In the genomic region with DNA sequence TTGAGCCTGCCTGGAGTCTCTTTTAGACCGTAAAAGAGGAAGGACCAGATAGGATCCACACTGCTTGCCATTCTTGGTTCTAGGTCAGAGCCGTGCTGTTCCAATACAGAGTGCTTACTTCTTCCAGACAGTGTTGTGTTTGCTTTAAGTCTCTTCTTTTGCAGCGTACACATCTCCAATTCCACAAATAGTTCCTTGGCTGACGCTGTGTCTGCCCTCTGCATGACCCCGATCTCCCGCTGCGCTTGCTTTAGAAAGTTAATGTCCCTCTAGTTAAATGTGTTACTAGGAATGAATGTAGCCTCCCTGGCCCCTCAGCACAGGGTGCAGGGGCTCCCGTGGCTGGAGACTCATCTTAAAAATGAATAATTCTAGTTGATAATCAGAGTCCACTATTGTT, we compare ENCODE assay signal across 9 mouse cellular contexts.
DNase-seq lines count a peak whose midpoint lies in the region; ATAC-seq lines count a peak whose summit lies in the region.
"Had no signal": no experiment of that assay in that cellular context is flagged by ENCODE, and none has a peak within 500 bp of the region (broad histone marks: within the 10 kb centered on the region; RNA-seq: fewer than 3 reads in every experiment).

No protein-coding gene starts in this region.

- no peaks in the 10 kb centered on the region for H3K36me3 ChIP-seq in heart, embryonic 12.5 days
- no peaks in the 10 kb centered on the region for H3K36me3 ChIP-seq in intestine, embryonic 16.5 days (ENCODE audit: control insufficient read depth, insufficient read depth, low read length)

- no peak overlapping the region for H3K9ac ChIP-seq in heart, embryonic 12.5 days
- H3K9ac ChIP-seq in intestine, embryonic 16.5 days (ENCODE audit: low read depth, low read length) = no peak overlapping the region

- DNase-seq in heart, postnatal 25 days (ENCODE audit: low spot score) = no peak
- DNase-seq in embryo, embryonic 11.5 days (ENCODE audit: low read depth, low spot score) = peak; percentile 46
- DNase-seq in mesoderm, embryonic 11.5 days (ENCODE audit: low read depth, low spot score) = peak; percentile 83
- DNase-seq in thymus, adult 18-20 months = no peak
- DNase-seq in frontal cortex, postnatal 36 days (ENCODE audit: low spot score in 2 of 2) = no peak
- DNase-seq in right cerebral cortex, postnatal 10 days (ENCODE audit: low spot score in 2 of 2) = no peak

- H3K27me3 ChIP-seq in heart, embryonic 12.5 days (replicated peaks) = no peaks in the 10 kb centered on the region
- H3K27me3 ChIP-seq in intestine, embryonic 16.5 days (replicated peaks; ENCODE audit: control insufficient read depth, insufficient read depth, low read length) = no peaks in the 10 kb centered on the region

- H3K4me3 ChIP-seq in heart, embryonic 12.5 days = no peak overlapping the region
- no peak overlapping the region for H3K4me3 ChIP-seq in intestine, embryonic 16.5 days (ENCODE audit: low read length)
- H3K4me3 ChIP-seq: heart, adult 2 months had no signal

- WGBS in heart, embryonic 12.5 days = 13% methylated on average over 8 of the region's 8 CpGs
- 9% methylated on average over 8 of the region's 8 CpGs for WGBS in intestine, embryonic 16.5 days

- no peaks in the 10 kb centered on the region for H3K9me3 ChIP-seq in heart, embryonic 12.5 days (replicated peaks)
- no peaks in the 10 kb centered on the region for H3K9me3 ChIP-seq in intestine, embryonic 16.5 days (ENCODE audit: control insufficient read depth, low read length)

- intact Hi-C loops in heart, postnatal 25 days (cut with DNase I) = no loop called here

- H3K27ac ChIP-seq in heart, embryonic 12.5 days (ENCODE audit: poor library complexity, severe bottlenecking) = peak overlapping the region; percentile 51; the same call in 1 of the 2 replicates
- H3K27ac ChIP-seq in intestine, embryonic 16.5 days (ENCODE audit: low read length) = peak overlapping the region; percentile 38; the same call in 1 of the 2 replicates
- H3K27ac ChIP-seq: heart, adult 2 months had no signal

- H3K4me1 ChIP-seq in heart, embryonic 12.5 days (replicated peaks) = peaks cover 16% of the 10 kb centered on the region
- peaks cover 3% of the 10 kb centered on the region; the same call in 1 of the 2 replicates for H3K4me1 ChIP-seq in intestine, embryonic 16.5 days (ENCODE audit: control insufficient read depth, insufficient read depth, low read length)

- peak; percentile 63; the same call in 1 of the 2 replicates for ATAC-seq in heart, embryonic 12.5 days (ENCODE audit: insufficient number of reproducible peaks, low FRiP score)
- ATAC-seq in intestine, embryonic 16.5 days = peak; percentile 84

- peak overlapping the region; percentile 40 for H3K4me2 ChIP-seq in heart, embryonic 12.5 days
- no peak overlapping the region for H3K4me2 ChIP-seq in intestine, embryonic 16.5 days (ENCODE audit: low read depth, low read length)

Comparison
In these comparisons a context has a peak if more than half of its experiments do, and no peak if none do; other contexts are left out.
1. DNase-seq: peak in embryo, embryonic 11.5 days (single experiment) and mesoderm, embryonic 11.5 days (single experiment); none in heart, postnatal 25 days (single experiment), thymus, adult 18-20 months (0 of 2), frontal cortex, postnatal 36 days (0 of 2) and right cerebral cortex, postnatal 10 days (0 of 2).